Mouse (Mus musculus): Measurements from ENCODE around the gene Hdlbp.

- TF ChIP-seq FLI1 (IDR thresholded peaks at IDR 0.05; ENCODE audit: low read length) (no peak), GATA1 (IDR thresholded peaks at IDR 0.05; ENCODE audit: borderline replicate concordance, low read length) (no peak)
These were observed 34.1 kb downstream of the Hdlbp start for GRCm38 (mm10) chr1:93444405-93445110.

Data from megakaryocyte, embryonic 14.5 days (primary cell).